Mouse (Mus musculus) thymus, adult 2 months (tissue): ENCODE results near the gene Pcdh17.

ENCODE experiments used
- CTCF ChIP-seq: fragments of 200-500 bp; IDR thresholded peaks from 2 replicates; pipeline ENCODE4 v1.5.1; 2012; ENCODE audit warnings: mild to moderate bottlenecking, control low read depth, low read length, moderate library complexity, borderline replicate concordance; ENCODE audit not compliant: control insufficient read depth, poor library complexity, insufficient read depth; ENCODE audit errors: extremely low read depth
- POLR2A ChIP-seq: fragments of 200-500 bp; IDR thresholded peaks from 2 replicates; pipeline ENCODE4 v1.6.1; 2012; ENCODE audit warnings: mild to moderate bottlenecking, low read length, control low read depth, moderate library complexity; ENCODE audit not compliant: control insufficient read depth, poor library complexity, insufficient read depth; ENCODE audit errors: extremely low read depth

- TF ChIP-seq CTCF (no peak), POLR2A (no peak)
Measured at GRCm38 (mm10) chr14:84476906-84477305, 33.5 kb downstream of the Pcdh17 start.
